Mouse (Mus musculus): Measurements from ENCODE around the gene Tent4b. TPM values are rescaled to one million over a fixed set of nuclear protein-coding genes. Genes with fewer than 3 reads are reported as not detected.

Tent4b gene
- polyA plus RNA-seq, 1 experiment from 2014 or later, result 12.0 TPM

DNA sequence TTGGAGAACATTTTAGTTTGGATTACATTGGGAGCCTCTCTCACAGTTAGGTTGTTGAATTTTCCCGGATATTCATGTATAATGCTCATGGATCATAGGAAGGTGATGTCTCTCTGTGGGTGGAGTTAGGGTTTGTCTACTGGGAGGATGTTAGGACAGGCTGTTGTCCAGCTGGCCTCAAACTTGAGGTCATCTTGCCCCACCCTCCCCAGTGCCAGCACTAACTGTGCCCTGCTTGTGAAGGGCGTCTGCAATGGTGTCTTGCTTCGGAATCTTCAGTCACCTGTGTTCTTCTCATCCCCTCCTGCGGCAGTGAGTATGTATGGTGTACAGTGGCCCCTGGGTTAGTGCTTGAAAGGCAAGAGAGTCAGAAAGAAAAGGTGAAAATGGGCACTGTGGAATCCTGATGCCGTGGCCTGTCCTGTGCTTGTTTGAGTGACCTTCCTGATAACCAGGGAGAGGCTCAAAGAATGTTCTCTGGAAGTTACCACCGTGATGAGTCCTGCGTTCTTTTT is 61.5 kb downstream of the Tent4b start:
- no peaks in the 10 kb centered on the region for H3K36me3 ChIP-seq (replicated peaks; ENCODE audit: control insufficient read depth, insufficient read depth, low read depth, low read length)
- no peaks in the 10 kb centered on the region for H3K9me3 ChIP-seq (replicated peaks; ENCODE audit: control insufficient read depth, low read length)
- 93% methylated on average over 7 of the region's 7 CpGs for WGBS
- DNase-seq (ENCODE audit: low spot score), result no peak
- H3K4me2 ChIP-seq (ENCODE audit: low read depth, low read length), result no peak overlapping the region
- no peak overlapping the region for H3K4me3 ChIP-seq (ENCODE audit: low read depth, low read length)
- no peaks in the 10 kb centered on the region for H3K4me1 ChIP-seq (ENCODE audit: control insufficient read depth, insufficient read depth, low read length)
- H3K27ac ChIP-seq (replicated peaks; ENCODE audit: low read depth, low read length), result no peak overlapping the region
- no peak overlapping the region for H3K9ac ChIP-seq (replicated peaks; ENCODE audit: low read length)
- no peaks in the 10 kb centered on the region for H3K27me3 ChIP-seq (ENCODE audit: control insufficient read depth, insufficient read depth, low read length)
- no peak for ATAC-seq (replicated peaks; ENCODE audit: insufficient number of reproducible peaks, low FRiP score, low TSS enrichment, low read depth)

GRCm38 (mm10) chr8:88262831-88263635 is 64.0 kb downstream of the Tent4b start:
- no peak overlapping the region for H3K4me3 ChIP-seq (ENCODE audit: low read depth, low read length)
- H3K4me1 ChIP-seq (ENCODE audit: control insufficient read depth, insufficient read depth, low read length), result no peaks in the 10 kb centered on the region
- ATAC-seq (replicated peaks; ENCODE audit: insufficient number of reproducible peaks, low FRiP score, low TSS enrichment, low read depth), result no peak
- no peak overlapping the region for H3K4me2 ChIP-seq (ENCODE audit: low read depth, low read length)
- H3K27me3 ChIP-seq (ENCODE audit: control insufficient read depth, insufficient read depth, low read length), result no peaks in the 10 kb centered on the region
- DNase-seq (ENCODE audit: low spot score), result no peak
- no peaks in the 10 kb centered on the region for H3K9me3 ChIP-seq (replicated peaks; ENCODE audit: control insufficient read depth, low read length)
- WGBS, result 46% methylated on average over 14 of the region's 14 CpGs
- no peak overlapping the region for H3K9ac ChIP-seq (replicated peaks; ENCODE audit: low read length)
- H3K27ac ChIP-seq (replicated peaks; ENCODE audit: low read depth, low read length), result no peak overlapping the region
- no peaks in the 10 kb centered on the region for H3K36me3 ChIP-seq (replicated peaks; ENCODE audit: control insufficient read depth, insufficient read depth, low read depth, low read length)

- Histone ChIP-seq H3K4me3 (ENCODE audit: low read depth, low read length) (no peak overlapping the region), H3K4me2 (ENCODE audit: low read depth, low read length) (no peak overlapping the region), H3K36me3 (replicated peaks; ENCODE audit: control insufficient read depth, insufficient read depth, low read depth, low read length) (no peaks in the 10 kb centered on the region), H3K4me1 (ENCODE audit: control insufficient read depth, insufficient read depth, low read length) (no peaks in the 10 kb centered on the region), H3K9ac (replicated peaks; ENCODE audit: low read length) (no peak overlapping the region), H3K27me3 (ENCODE audit: control insufficient read depth, insufficient read depth, low read length) (no peaks in the 10 kb centered on the region), H3K9me3 (replicated peaks; ENCODE audit: control insufficient read depth, low read length) (no peaks in the 10 kb centered on the region), H3K27ac (replicated peaks; ENCODE audit: low read depth, low read length) (no peak overlapping the region)
- WGBS, result 13% methylated on average over 2 of the region's 2 CpGs
- DNase-seq (ENCODE audit: low spot score) (peak; percentile 73), ATAC-seq (replicated peaks; ENCODE audit: insufficient number of reproducible peaks, low FRiP score, low TSS enrichment, low read depth) (no peak)
These were observed 66.5 kb downstream of the Tent4b start for GRCm38 (mm10) chr8:88265511-88265910.

- H3K4me3 ChIP-seq (ENCODE audit: low read depth, low read length), result no peak overlapping the region
- no peaks in the 10 kb centered on the region for H3K9me3 ChIP-seq (replicated peaks; ENCODE audit: control insufficient read depth, low read length)
- H3K4me1 ChIP-seq (ENCODE audit: control insufficient read depth, insufficient read depth, low read length), result no peaks in the 10 kb centered on the region
- WGBS, result 54% methylated on average over 10 of the region's 10 CpGs
- no peaks in the 10 kb centered on the region for H3K27me3 ChIP-seq (ENCODE audit: control insufficient read depth, insufficient read depth, low read length)
- DNase-seq (ENCODE audit: low spot score) (peak; percentile 83), ATAC-seq (replicated peaks; ENCODE audit: insufficient number of reproducible peaks, low FRiP score, low TSS enrichment, low read depth) (no peak)
- no peak overlapping the region for H3K9ac ChIP-seq (replicated peaks; ENCODE audit: low read length)
- no peak overlapping the region for H3K27ac ChIP-seq (replicated peaks; ENCODE audit: low read depth, low read length)
- no peaks in the 10 kb centered on the region for H3K36me3 ChIP-seq (replicated peaks; ENCODE audit: control insufficient read depth, insufficient read depth, low read depth, low read length)
- H3K4me2 ChIP-seq (ENCODE audit: low read depth, low read length), result no peak overlapping the region
These were observed 67.3 kb downstream of the Tent4b start for GRCm38 (mm10) chr8:88266170-88266800.

GRCm38 (mm10) chr8:88266801-88267403 is 67.9 kb downstream of the Tent4b start:
- 86% methylated on average over 14 of the region's 14 CpGs for WGBS
- no peak for DNase-seq (ENCODE audit: low spot score)
- Histone ChIP-seq H3K36me3 (replicated peaks; ENCODE audit: control insufficient read depth, insufficient read depth, low read depth, low read length) (no peaks in the 10 kb centered on the region), H3K27ac (replicated peaks; ENCODE audit: low read depth, low read length) (no peak overlapping the region), H3K9ac (replicated peaks; ENCODE audit: low read length) (no peak overlapping the region), H3K27me3 (ENCODE audit: control insufficient read depth, insufficient read depth, low read length) (no peaks in the 10 kb centered on the region), H3K4me3 (ENCODE audit: low read depth, low read length) (no peak overlapping the region), H3K4me1 (ENCODE audit: control insufficient read depth, insufficient read depth, low read length) (no peaks in the 10 kb centered on the region), H3K9me3 (replicated peaks; ENCODE audit: control insufficient read depth, low read length) (no peaks in the 10 kb centered on the region), H3K4me2 (ENCODE audit: low read depth, low read length) (no peak overlapping the region)
- no peak for ATAC-seq (replicated peaks; ENCODE audit: insufficient number of reproducible peaks, low FRiP score, low TSS enrichment, low read depth)

GRCm38 (mm10) chr8:88269107-88269875 is 70.3 kb downstream of the Tent4b start:
- Histone ChIP-seq H3K27ac (replicated peaks; ENCODE audit: low read depth, low read length) (no peak overlapping the region), H3K4me1 (ENCODE audit: control insufficient read depth, insufficient read depth, low read length) (no peaks in the 10 kb centered on the region), H3K9me3 (replicated peaks; ENCODE audit: control insufficient read depth, low read length) (no peaks in the 10 kb centered on the region), H3K4me2 (ENCODE audit: low read depth, low read length) (no peak overlapping the region), H3K4me3 (ENCODE audit: low read depth, low read length) (no peak overlapping the region), H3K36me3 (replicated peaks; ENCODE audit: control insufficient read depth, insufficient read depth, low read depth, low read length) (no peaks in the 10 kb centered on the region), H3K27me3 (ENCODE audit: control insufficient read depth, insufficient read depth, low read length) (peaks cover 7% of the 10 kb centered on the region), H3K9ac (replicated peaks; ENCODE audit: low read length) (no peak overlapping the region)
- ATAC-seq (replicated peaks; ENCODE audit: insufficient number of reproducible peaks, low FRiP score, low TSS enrichment, low read depth) (no peak), DNase-seq (ENCODE audit: low spot score) (no peak)
- WGBS, result 61% methylated on average over 7 of the region's 7 CpGs

DNA sequence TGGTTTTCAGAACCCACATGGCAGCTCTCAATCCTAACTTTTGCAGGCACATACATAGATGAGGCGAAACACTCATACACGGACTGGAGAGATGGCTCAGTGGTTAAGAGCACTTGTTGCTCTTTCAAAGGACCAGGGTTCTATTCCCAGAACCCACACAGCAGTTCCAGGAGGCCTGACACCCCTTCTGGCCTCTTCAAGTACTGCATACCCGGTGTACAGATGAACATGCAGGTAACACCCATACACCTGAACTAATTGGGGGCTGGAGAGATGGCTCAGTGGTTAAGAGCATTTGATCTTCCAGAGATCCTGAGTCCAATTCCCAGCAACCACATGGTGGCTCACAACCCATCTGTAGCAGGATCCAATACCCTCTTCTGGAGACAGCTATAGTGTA is 71.1 kb downstream of the Tent4b start:
- H3K27me3 ChIP-seq (ENCODE audit: control insufficient read depth, insufficient read depth, low read length), result peaks cover 7% of the 10 kb centered on the region
- WGBS, result 70% methylated on average over 3 of the region's 3 CpGs
- DNase-seq (ENCODE audit: low spot score), result no peak

More for the DNA sequence above, 71.1 kb downstream of the Tent4b start:
- H3K36me3 ChIP-seq (replicated peaks; ENCODE audit: control insufficient read depth, insufficient read depth, low read depth, low read length), result no peaks in the 10 kb centered on the region
- H3K9ac ChIP-seq (replicated peaks; ENCODE audit: low read length), result no peak overlapping the region
- H3K4me1 ChIP-seq (ENCODE audit: control insufficient read depth, insufficient read depth, low read length), result no peaks in the 10 kb centered on the region
- H3K4me3 ChIP-seq (ENCODE audit: low read depth, low read length), result no peak overlapping the region
- H3K9me3 ChIP-seq (replicated peaks; ENCODE audit: control insufficient read depth, low read length), result no peaks in the 10 kb centered on the region
- H3K4me2 ChIP-seq (ENCODE audit: low read depth, low read length), result no peak overlapping the region
- no peak for ATAC-seq (replicated peaks; ENCODE audit: insufficient number of reproducible peaks, low FRiP score, low TSS enrichment, low read depth)
- H3K27ac ChIP-seq (replicated peaks; ENCODE audit: low read depth, low read length), result no peak overlapping the region
